Mouse (Mus musculus): ENCODE data around the gene Rgs10.

DNA sequence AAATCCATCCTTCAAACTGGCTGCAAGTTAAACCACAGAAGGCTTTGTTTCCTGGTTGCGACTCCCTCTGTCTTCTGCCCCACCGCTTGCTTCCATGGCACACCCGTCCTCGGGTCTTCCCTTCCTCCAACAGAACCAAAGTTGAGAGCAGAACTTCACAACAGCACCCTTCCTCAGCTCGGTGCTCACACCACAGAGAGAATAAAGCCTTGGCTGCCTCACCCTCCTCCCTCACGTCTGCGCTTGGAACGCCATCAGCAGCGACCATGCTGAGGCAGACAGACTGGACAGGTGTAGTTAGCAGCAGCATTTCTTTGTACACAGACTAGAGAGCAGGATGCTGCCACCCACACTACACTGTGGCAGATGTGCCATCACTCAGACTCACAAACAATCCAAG is 59.8 kb downstream of the Rgs10 start:
- TF ChIP-seq CTCF (IDR thresholded peaks at IDR 0.05; ENCODE audit: low read depth) (no peak), EP300 (IDR thresholded peaks at IDR 0.05; ENCODE audit: low read depth) (no peak)
